Mouse (Mus musculus): ENCODE data around the gene Tgif1. TPM values are rescaled to one million over a fixed set of nuclear protein-coding genes. Genes with fewer than 3 reads are reported as not detected.
A peak's percentile ranks its signal among the peaks of the same experiment; 100 is the strongest.
"Not testable (repeated sequence)": the region's sequence is repeated elsewhere in the genome, so short reads cannot be mapped to it uniquely, and the experiment has no call there.

Gene Tgif1
- polyA plus RNA-seq, 1 experiment = 86.0 TPM

DNA sequence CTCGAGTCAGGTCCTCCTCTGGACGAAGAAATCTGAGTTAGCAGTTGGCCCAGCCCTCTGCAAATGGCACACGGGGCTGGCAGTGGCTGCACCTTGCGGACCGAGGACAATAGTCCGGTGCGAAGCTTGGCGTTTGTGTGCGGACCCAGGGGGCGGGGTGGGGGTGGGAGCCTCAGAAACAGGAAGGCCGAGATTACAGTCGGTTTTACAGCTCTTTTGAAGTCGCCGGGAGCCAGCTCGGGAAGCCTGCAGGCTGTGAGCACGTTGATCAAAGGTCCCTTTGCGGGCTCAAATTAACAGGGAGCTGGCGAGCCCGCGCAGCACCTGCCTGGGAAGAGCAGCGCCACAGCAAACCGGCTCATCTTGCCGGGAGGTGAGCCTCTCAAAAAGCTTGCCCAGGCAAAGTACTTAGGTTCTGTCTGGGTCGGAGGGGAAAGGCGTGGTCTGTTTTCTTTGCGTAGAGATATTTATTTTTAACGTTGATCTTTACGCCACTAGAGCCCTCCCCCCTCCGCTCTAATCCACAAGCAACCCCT lies 18.8 kb downstream of the Tgif1 start:
- Histone ChIP-seq H3K4me3 (ENCODE audit: insufficient read depth, low read length) (peak overlapping the region; percentile 90), H3K4me1 (ENCODE audit: control insufficient read depth, insufficient read depth, low read length) (peaks cover 49% of the 10 kb centered on the region), H3K27ac (ENCODE audit: insufficient read depth, low read depth, low read length) (peak overlapping the region; percentile 98)
- TF ChIP-seq CTCF (IDR thresholded peaks at IDR 0.05; ENCODE audit: low read depth, low read length) = no peak
- TF ChIP-seq POLR2A (IDR thresholded peaks at IDR 0.05; ENCODE audit: borderline replicate concordance, low read depth, low read length) = no peak

DNA sequence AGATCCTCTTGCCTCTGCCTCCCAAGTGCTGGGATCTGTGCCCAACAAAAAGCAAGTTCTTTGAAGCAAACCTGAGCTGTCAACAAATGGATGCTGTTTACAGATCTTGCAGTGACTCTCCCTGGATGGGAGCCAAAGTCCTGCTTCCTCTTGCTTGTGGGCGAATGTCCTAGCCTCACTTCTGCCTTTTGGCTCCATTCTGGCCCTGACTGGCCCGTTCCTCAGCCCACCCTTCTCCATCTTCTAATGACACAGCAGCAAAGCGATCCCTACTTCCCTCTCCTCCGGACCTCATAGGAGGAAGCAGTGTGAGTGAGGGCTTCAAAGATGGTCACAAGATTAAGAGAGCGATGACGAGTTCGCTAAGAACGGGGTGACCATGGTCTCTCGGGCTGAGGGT lies 20.8 kb downstream of the Tgif1 start:
- TF ChIP-seq POLR2A (IDR thresholded peaks at IDR 0.05; ENCODE audit: borderline replicate concordance, low read depth, low read length) (no peak), CTCF (IDR thresholded peaks at IDR 0.05; ENCODE audit: low read depth, low read length) (no peak)
- Histone ChIP-seq H3K4me1 (ENCODE audit: control insufficient read depth, insufficient read depth, low read length) (peaks cover 49% of the 10 kb centered on the region), H3K4me3 (ENCODE audit: insufficient read depth, low read length) (peak overlapping the region; percentile 90), H3K27ac (ENCODE audit: insufficient read depth, low read depth, low read length) (peak overlapping the region; percentile 100)

DNA sequence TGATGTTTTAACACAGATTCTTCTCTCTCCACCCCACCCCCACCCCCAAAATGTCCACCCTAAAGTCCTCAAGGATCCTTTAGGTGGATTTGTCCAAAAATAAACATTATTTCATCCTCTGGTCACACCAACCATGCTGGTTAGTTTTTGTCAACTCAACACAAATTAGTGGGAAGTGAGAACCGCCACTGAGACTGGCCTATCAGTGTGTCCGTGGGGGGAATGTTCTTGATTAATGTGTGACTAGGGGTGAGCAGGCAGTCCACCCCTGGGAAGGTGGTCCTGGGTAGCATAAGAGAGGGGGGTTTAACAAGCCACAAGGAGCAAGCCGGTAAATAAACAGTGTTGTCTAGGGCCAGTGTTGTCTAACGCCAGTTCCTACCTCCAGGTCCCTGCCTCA lies 21.8 kb downstream of the Tgif1 start:
- peaks cover 43% of the 10 kb centered on the region for H3K4me1 ChIP-seq (ENCODE audit: control insufficient read depth, insufficient read depth, low read length)
- peak overlapping the region; percentile 100 for H3K27ac ChIP-seq (ENCODE audit: insufficient read depth, low read depth, low read length)
- TF ChIP-seq POLR2A (IDR thresholded peaks at IDR 0.05; ENCODE audit: borderline replicate concordance, low read depth, low read length) = 0 out of 2 replicates have a peak, but pooled peaks have one; percentile 56
- TF ChIP-seq CTCF (IDR thresholded peaks at IDR 0.05; ENCODE audit: low read depth, low read length) = no peak
- H3K4me3 ChIP-seq (ENCODE audit: insufficient read depth, low read length) = peak overlapping the region; percentile 18; the same call in 1 of the 2 replicates

DNA sequence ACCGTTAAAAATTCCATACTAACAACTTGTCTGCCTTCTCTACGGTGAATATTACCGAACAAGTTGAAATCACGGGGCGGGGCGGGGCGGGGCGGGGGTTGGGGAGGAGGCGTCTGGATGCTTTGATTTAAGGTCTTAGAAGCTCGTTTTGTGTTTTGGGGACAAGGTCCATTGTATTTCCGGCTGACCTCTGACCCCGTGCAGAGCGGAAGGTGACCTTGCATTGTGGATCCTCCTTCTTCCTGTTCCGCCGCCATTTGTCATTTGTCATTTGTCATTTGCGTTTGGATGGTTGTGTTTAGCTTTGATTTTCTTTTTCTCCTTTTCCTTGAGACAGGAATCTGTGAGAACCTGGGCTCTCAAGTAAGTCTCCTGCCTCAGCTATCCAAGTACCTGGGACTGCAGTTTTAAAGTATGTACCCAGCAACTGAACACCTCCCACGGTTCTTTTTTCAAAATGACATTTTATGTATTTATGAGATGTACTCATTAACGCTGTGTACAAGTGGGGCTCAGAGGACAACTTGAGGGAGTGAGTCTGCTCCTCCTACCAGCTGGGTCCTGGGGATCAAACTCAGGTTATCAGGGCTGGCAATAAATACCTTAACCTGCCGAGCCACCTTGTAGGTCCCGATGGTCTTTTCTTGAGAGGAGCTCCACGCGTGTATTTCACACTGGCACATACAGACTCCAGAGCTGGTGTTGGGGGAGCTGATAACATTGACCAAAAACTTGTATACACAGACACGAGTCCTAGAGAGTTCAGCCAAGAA lies 23.2 kb downstream of the Tgif1 start:
- TF ChIP-seq POLR2A (IDR thresholded peaks at IDR 0.05; ENCODE audit: borderline replicate concordance, low read depth, low read length) (no peak), CTCF (IDR thresholded peaks at IDR 0.05; ENCODE audit: low read depth, low read length) (no peak)
- Histone ChIP-seq H3K4me3 (ENCODE audit: insufficient read depth, low read length) (no peak overlapping the region), H3K4me1 (ENCODE audit: control insufficient read depth, insufficient read depth, low read length) (peaks cover 36% of the 10 kb centered on the region), H3K27ac (ENCODE audit: insufficient read depth, low read depth, low read length) (peak overlapping the region; percentile 100)

DNA sequence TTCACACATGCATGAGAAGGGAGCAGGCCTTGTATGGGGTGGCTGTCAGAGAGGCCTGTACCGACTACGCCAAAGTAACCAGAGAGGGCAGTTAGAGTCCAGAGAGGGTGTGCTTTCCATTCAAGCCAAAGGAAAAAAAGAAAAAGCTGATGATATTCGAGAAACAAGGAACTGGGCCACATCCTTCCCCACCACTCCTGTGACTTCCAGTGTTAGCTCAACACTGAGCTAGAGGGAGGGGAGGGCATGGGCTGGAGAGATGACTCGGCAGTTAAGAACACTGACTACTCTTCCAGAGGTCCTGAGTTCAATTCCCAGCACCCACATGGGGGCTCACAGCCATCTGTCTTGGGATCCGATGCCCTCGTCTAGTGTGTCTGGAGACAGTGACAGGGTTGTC lies 24.1 kb downstream of the Tgif1 start:
- peak overlapping the region; percentile 93 for H3K27ac ChIP-seq (ENCODE audit: insufficient read depth, low read depth, low read length)
- no peak for TF ChIP-seq POLR2A (IDR thresholded peaks at IDR 0.05; ENCODE audit: borderline replicate concordance, low read depth, low read length)
- TF ChIP-seq CTCF (IDR thresholded peaks at IDR 0.05; ENCODE audit: low read depth, low read length) = no peak
- no peak overlapping the region for H3K4me3 ChIP-seq (ENCODE audit: insufficient read depth, low read length)

DNA sequence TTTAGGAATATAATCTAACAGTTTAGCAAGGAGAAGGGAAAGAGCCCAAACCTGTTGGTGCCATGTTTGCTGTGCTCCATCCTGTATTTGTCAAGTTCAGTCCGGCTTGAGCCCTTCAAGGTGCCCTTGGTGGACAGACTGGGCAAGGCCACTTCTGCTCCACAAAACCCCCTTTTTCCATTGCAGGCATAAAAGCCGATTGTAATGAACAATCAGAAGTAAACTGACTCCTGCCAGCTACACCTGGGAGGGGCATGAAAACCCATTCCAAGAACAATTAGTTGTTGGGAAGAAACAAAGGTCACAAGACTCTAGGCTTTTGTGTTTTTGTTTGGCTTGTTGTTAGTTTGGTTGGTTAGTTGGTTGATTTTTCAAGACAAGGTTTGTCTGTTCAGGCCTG lies 24.8 kb downstream of the Tgif1 start:
- H3K4me3 ChIP-seq (ENCODE audit: insufficient read depth, low read length) = no peak overlapping the region

More for the DNA sequence above, 24.1 kb downstream of the Tgif1 start:
- H3K4me1 ChIP-seq (ENCODE audit: control insufficient read depth, insufficient read depth, low read length) = peaks cover 36% of the 10 kb centered on the region

DNA sequence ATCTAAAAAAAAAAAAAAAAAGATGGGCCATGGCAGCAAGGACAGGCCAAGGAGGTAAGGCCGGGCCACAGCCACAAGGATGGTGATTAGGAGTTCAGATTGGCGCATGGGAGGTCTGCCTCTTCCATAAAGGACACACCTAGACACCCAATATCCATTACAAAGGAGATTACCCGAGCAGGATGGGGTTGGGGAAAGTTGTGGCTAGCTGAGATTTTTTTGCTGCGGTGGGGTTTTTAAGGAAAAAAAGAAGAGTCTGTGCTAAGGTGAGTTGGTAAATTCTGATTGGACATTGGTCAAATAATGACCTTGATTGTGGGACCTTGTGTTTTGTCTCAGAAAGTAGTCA lies 25.2 kb downstream of the Tgif1 start:
- peak overlapping the region; percentile 93; the same call in 1 of the 2 replicates for H3K27ac ChIP-seq (ENCODE audit: insufficient read depth, low read depth, low read length)
- peaks cover 36% of the 10 kb centered on the region for H3K4me1 ChIP-seq (ENCODE audit: control insufficient read depth, insufficient read depth, low read length)
- H3K4me3 ChIP-seq (ENCODE audit: insufficient read depth, low read length) = no peak overlapping the region
- no peak for TF ChIP-seq CTCF (IDR thresholded peaks at IDR 0.05; ENCODE audit: low read depth, low read length)
- no peak for TF ChIP-seq POLR2A (IDR thresholded peaks at IDR 0.05; ENCODE audit: borderline replicate concordance, low read depth, low read length)

More for the DNA sequence above, 24.8 kb downstream of the Tgif1 start:
- peaks cover 36% of the 10 kb centered on the region for H3K4me1 ChIP-seq (ENCODE audit: control insufficient read depth, insufficient read depth, low read length)
- H3K27ac ChIP-seq (ENCODE audit: insufficient read depth, low read depth, low read length) = peak overlapping the region; percentile 93
- TF ChIP-seq CTCF (IDR thresholded peaks at IDR 0.05; ENCODE audit: low read depth, low read length) (no peak), POLR2A (IDR thresholded peaks at IDR 0.05; ENCODE audit: borderline replicate concordance, low read depth, low read length) (no peak)

DNA sequence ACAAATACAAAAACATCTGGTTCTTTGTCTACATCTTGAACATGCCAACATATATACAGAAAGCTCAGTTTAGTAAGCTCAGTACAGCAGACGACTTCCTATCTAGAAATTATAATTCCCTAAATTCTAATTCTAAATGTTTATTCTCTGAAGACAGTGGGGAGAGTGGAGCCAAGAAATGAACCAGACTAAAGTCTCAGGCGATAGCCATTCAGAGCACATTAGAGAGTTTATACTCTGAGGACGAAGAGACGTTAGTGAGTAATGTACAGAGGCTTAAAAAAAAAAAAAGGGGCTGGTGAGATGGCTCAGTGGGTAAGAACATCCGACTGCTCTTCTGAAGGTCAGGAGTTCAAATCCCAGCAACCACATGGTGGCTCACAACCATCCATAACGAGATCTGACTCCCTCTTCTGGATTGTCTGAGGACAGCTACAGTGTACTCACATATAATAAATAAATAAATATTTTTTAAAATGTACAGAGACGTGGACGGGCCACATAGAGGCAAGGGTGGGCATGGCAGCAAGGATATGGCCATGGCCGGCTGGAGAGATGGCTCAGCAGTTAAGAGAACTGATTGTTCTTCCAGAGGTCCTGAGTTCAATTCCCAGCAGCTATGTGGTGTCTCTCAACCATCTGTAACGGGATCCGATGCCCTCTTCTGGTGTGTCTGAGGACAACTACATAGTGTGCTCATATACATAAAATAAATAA lies 25.7 kb downstream of the Tgif1 start:
- not testable (repeated sequence) for H3K27ac ChIP-seq (ENCODE audit: insufficient read depth, low read depth, low read length); H3K4me3 ChIP-seq (ENCODE audit: insufficient read depth, low read length)
- peaks cover 36% of the 10 kb centered on the region for H3K4me1 ChIP-seq (ENCODE audit: control insufficient read depth, insufficient read depth, low read length)

DNA sequence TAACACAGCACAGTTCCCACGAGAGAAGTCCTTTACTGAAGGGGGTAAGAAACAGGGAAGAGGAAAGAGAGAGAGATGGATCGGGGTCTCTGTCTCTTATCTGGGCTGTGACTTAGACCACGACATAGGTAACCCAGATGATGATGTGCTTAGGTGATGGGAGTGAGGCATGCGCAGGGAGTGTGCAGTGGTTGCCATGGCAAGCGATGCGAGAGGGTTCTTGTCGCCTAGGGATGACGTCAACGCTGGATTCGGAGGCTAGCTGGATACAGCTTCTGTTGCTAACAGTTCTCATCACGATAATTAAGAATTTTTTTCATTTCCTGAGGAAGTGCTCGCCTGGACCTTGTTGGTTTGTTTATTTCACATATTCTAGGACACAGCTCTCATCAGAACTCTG lies 27.1 kb downstream of the Tgif1 start:
- peaks cover 26% of the 10 kb centered on the region for H3K4me1 ChIP-seq (ENCODE audit: control insufficient read depth, insufficient read depth, low read length)
- TF ChIP-seq POLR2A (IDR thresholded peaks at IDR 0.05; ENCODE audit: borderline replicate concordance, low read depth, low read length) = no peak
- no peak for TF ChIP-seq CTCF (IDR thresholded peaks at IDR 0.05; ENCODE audit: low read depth, low read length)
- H3K4me3 ChIP-seq (ENCODE audit: insufficient read depth, low read length) = no peak overlapping the region
- no peak overlapping the region for H3K27ac ChIP-seq (ENCODE audit: insufficient read depth, low read depth, low read length)

DNA sequence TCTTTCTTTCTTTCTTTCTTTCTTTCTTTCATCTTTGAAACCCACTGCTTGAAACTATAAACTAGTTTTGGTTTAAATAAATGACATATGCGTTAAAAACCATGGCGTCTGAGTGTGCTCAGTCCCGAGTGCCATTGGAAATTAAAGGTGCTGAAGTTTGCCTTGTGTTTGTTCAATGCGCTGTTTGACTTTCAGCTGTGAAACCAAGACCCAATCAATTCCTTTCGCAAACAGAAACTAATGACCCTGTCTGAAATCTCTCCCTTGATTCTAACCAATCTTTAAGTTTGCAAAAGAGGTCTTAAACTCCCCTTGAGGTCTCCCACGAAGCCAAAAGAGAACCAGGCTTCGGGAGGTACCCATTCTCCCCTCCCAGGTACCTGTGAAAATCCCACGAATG lies 30.3 kb downstream of the Tgif1 start:
- H3K4me3 ChIP-seq (ENCODE audit: insufficient read depth, low read length) = no peak overlapping the region

More for the DNA sequence above, 30.3 kb downstream of the Tgif1 start:
- no peaks in the 10 kb centered on the region; the same call in 1 of the 2 replicates for H3K4me1 ChIP-seq (ENCODE audit: control insufficient read depth, insufficient read depth, low read length)
- TF ChIP-seq CTCF (IDR thresholded peaks at IDR 0.05; ENCODE audit: low read depth, low read length) = no peak
- no peak for TF ChIP-seq POLR2A (IDR thresholded peaks at IDR 0.05; ENCODE audit: borderline replicate concordance, low read depth, low read length)
- H3K27ac ChIP-seq (ENCODE audit: insufficient read depth, low read depth, low read length) = no peak overlapping the region

Data from bone marrow macrophage, adult 2 months (primary cell).